Mouse (Mus musculus): ENCODE measurements around the gene Ankrd31. TPM values are rescaled to one million over a fixed set of nuclear protein-coding genes. Genes with fewer than 3 reads are reported as not detected.

Gene Ankrd31
- total and polyA plus RNA-seq, 3 experiments: not detected

DNA sequence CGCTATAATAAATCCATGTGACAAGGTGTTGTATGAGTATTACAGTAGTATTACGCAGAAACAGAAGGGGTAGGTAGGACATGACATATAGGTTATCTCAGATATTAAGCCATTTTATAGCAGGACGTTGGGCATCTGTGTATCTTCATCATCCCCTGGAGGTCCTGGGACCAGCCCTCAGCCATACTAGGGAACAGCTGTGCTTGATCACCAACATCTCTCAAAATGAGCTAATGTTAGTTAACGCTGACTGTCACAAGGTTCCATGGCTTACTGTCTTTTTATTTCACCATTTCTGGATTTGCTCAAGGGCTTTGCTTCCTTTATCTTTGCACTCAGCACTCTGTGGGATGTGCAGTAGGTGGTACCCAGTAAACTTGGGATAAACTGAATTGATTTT is 197.7 kb downstream of the Ankrd31 start:
- TF ChIP-seq EP300 (IDR thresholded peaks at IDR 0.05; ENCODE audit: insufficient read depth, low read depth, low read length) (no peak), POLR2A (IDR thresholded peaks at IDR 0.05; ENCODE audit: insufficient read depth, low read depth, low read length) (no peak), CTCF (IDR thresholded peaks at IDR 0.05) (no peak)
- no peaks in the 10 kb centered on the region for H3K4me1 ChIP-seq (ENCODE audit: control insufficient read depth, insufficient read depth, low read length)
- H3K27me3 ChIP-seq (ENCODE audit: control insufficient read depth, insufficient read depth, low read length): no peaks in the 10 kb centered on the region
- H3K9ac ChIP-seq (ENCODE audit: low read depth, low read length): no peak overlapping the region
- DNase-seq: no peak
- intact Hi-C loops (cut with DNase I): no loop called here
- no peaks in the 10 kb centered on the region for H3K79me2 ChIP-seq (replicated peaks; ENCODE audit: control insufficient read depth, insufficient read depth, low read length)
- no peaks in the 10 kb centered on the region for H3K36me3 ChIP-seq (ENCODE audit: control insufficient read depth, insufficient read depth, low read length)
- no peak overlapping the region for H3K27ac ChIP-seq
- WGBS: 84% methylated on average over 4 of the region's 4 CpGs
- no peak overlapping the region for H3K4me3 ChIP-seq

DNA sequence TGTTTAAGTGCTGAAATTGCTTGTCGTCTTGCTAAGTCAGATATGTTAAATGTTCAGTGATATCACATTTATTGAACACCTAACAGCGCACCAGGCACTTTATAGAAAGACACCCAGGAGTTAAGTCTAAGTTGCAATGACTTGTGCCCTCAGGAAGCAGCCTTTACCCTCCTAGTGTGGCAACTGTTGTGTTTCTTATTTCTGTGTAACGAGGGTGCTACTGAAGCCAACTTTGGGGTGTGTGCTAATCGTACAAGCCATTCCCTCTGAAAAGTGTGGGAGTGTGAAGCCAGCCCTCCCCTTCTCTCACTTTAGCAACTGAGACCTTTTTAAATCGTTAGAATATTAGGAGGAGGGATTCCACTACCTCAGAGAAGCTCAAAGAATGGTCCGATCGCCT is 199.7 kb downstream of the Ankrd31 start:
- no peaks in the 10 kb centered on the region for H3K36me3 ChIP-seq (ENCODE audit: control insufficient read depth, insufficient read depth, low read length)
- intact Hi-C loops (cut with DNase I): no loop called here
- TF ChIP-seq EP300 (IDR thresholded peaks at IDR 0.05; ENCODE audit: insufficient read depth, low read depth, low read length) (no peak), POLR2A (IDR thresholded peaks at IDR 0.05; ENCODE audit: insufficient read depth, low read depth, low read length) (no peak), CTCF (IDR thresholded peaks at IDR 0.05) (no peak)
- H3K27me3 ChIP-seq (ENCODE audit: control insufficient read depth, insufficient read depth, low read length): no peaks in the 10 kb centered on the region
- H3K4me1 ChIP-seq (ENCODE audit: control insufficient read depth, insufficient read depth, low read length): no peaks in the 10 kb centered on the region
- H3K27ac ChIP-seq: no peak overlapping the region
- H3K9ac ChIP-seq (ENCODE audit: low read depth, low read length): no peak overlapping the region
- DNase-seq: no peak
- WGBS: 81% methylated on average over 7 of the region's 7 CpGs
- H3K4me3 ChIP-seq: no peak overlapping the region
- H3K79me2 ChIP-seq (replicated peaks; ENCODE audit: control insufficient read depth, insufficient read depth, low read length): no peaks in the 10 kb centered on the region

DNA sequence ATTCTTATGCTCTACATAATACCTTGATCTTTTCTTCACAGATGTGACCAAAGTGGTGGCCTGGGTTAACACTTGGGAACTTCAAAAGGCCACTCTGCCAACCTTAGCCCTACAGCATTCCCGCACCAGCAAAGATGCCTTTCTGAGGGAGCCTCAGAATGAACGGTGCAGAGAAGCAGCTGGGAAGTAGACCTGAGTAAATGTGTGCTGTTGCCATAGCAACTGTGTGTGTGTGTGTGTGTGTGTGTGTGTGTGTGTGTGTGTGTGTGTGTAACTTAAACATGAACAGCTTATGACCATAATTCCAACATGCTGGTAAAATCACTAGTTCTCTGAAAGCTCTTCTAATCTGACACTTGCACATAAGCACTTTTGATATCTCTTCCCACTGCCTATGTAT is 203.8 kb downstream of the Ankrd31 start:
- Histone ChIP-seq H3K9ac (ENCODE audit: low read depth, low read length) (no peak overlapping the region), H3K4me3 (no peak overlapping the region), H3K4me1 (ENCODE audit: control insufficient read depth, insufficient read depth, low read length) (no peaks in the 10 kb centered on the region), H3K36me3 (ENCODE audit: control insufficient read depth, insufficient read depth, low read length) (no peaks in the 10 kb centered on the region), H3K27me3 (ENCODE audit: control insufficient read depth, insufficient read depth, low read length) (no peaks in the 10 kb centered on the region), H3K27ac (no peak overlapping the region), H3K79me2 (replicated peaks; ENCODE audit: control insufficient read depth, insufficient read depth, low read length) (no peaks in the 10 kb centered on the region)
- TF ChIP-seq EP300 (IDR thresholded peaks at IDR 0.05; ENCODE audit: insufficient read depth, low read depth, low read length): no peak
- TF ChIP-seq POLR2A (IDR thresholded peaks at IDR 0.05; ENCODE audit: insufficient read depth, low read depth, low read length): no peak
- no peak for TF ChIP-seq CTCF (IDR thresholded peaks at IDR 0.05)
- no peak for DNase-seq
- 63% methylated on average over 2 of the region's 2 CpGs for WGBS
- intact Hi-C loops (cut with DNase I): no loop called here

DNA sequence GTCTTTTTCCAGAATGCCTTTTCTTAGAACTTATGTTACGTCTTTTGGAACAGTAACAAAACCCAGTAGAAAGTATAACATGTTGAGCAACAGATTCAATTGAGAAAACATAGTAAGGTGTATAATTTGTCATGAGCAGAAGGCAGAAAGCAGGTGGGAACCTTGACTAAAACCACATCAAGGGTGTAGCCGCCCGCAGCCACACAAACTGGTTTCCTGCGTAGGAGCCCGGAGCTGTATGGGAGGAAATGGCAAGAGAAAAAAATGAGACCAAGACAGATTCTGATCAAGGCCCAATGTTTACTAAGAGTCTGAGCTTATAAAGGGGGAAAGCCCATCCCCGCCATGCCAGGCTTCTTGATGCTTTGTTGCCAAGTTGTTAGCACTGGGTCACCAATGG is 208.4 kb downstream of the Ankrd31 start:
- Histone ChIP-seq H3K9ac (ENCODE audit: low read depth, low read length) (no peak overlapping the region), H3K36me3 (ENCODE audit: control insufficient read depth, insufficient read depth, low read length) (no peaks in the 10 kb centered on the region), H3K4me3 (no peak overlapping the region), H3K4me1 (ENCODE audit: control insufficient read depth, insufficient read depth, low read length) (no peaks in the 10 kb centered on the region), H3K27me3 (ENCODE audit: control insufficient read depth, insufficient read depth, low read length) (no peaks in the 10 kb centered on the region), H3K79me2 (replicated peaks; ENCODE audit: control insufficient read depth, insufficient read depth, low read length) (no peaks in the 10 kb centered on the region), H3K27ac (no peak overlapping the region)
- 76% methylated on average over 6 of the region's 6 CpGs for WGBS
- peak in 1 of 2 experiments; percentile 5 for DNase-seq
- no peak for TF ChIP-seq CTCF (IDR thresholded peaks at IDR 0.05)
- TF ChIP-seq POLR2A (IDR thresholded peaks at IDR 0.05; ENCODE audit: insufficient read depth, low read depth, low read length): no peak
- TF ChIP-seq EP300 (IDR thresholded peaks at IDR 0.05; ENCODE audit: insufficient read depth, low read depth, low read length): no peak
- intact Hi-C loops (cut with DNase I): no loop called here

Other genes with a start within 250 kb of the Ankrd31 start
- gene Polk, start 205.7 kb upstream of the Ankrd31 start, total RNA-seq (2021): 1 to 10 TPM; 4.1 to 5.2 TPM
- 1.1 and 2.1 TPM in 2 replicates for gene Polk, start 205.7 kb upstream of the Ankrd31 start, polyA plus RNA-seq (2012; rRNA removed)
- gene Col4a3bp, start 205.7 kb upstream of the Ankrd31 start, total RNA-seq (2021): 10 to 100 TPM; 33.3 to 39.8 TPM
- gene Col4a3bp, start 205.7 kb upstream of the Ankrd31 start, polyA plus RNA-seq (2012; rRNA removed): 7.1 and 21.7 TPM in 2 replicates
- gene Hmgcr, start 77.3 kb upstream of the Ankrd31 start, total RNA-seq (2021): 10 to 100 TPM in 1 of 2 experiments, 1 to 10 TPM in 1; 8.4 to 10.0 TPM
- gene Hmgcr, start 77.3 kb upstream of the Ankrd31 start, polyA plus RNA-seq (2012; rRNA removed): 2.7 and 4.6 TPM in 2 replicates
- under 1 TPM; 0.11 to 0.13 TPM for gene Gcnt4, start 176.4 kb downstream of the Ankrd31 start, total RNA-seq (2021)
- gene Gcnt4, start 176.4 kb downstream of the Ankrd31 start, polyA plus RNA-seq (2012; rRNA removed): 0.03 and 0.04 TPM in 2 replicates

Measured in heart, adult 2 months (tissue).